In the genomic region with DNA sequence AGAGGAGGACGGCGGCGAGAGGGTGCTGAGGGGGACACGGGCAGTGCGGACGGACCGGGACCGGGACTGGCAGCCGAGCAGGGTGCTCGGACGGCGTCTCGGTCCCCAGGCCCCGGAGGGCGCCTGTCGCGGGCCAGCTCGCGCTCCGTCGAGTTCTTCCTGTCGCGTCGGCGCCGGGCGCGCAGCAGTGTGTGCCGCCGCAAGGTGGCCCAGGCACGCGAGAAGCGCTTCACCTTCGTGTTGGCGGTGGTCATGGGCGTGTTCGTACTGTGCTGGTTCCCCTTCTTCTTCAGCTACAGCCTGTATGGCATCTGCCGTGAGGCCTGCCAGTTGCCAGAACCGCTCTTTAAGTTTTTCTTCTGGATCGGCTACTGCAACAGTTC, we compare ENCODE assay signal across 10 mouse cellular contexts. TPM values are rescaled to one million over a fixed set of nuclear protein-coding genes. Genes with fewer than 3 reads are reported as not detected.
DNase-seq lines count a peak whose midpoint lies in the region; ATAC-seq and TF ChIP-seq lines count a peak whose summit lies in the region.
"Had no signal": no experiment of that assay in that cellular context is flagged by ENCODE, and none has a peak within 500 bp of the region (broad histone marks: within the 10 kb centered on the region; RNA-seq: fewer than 3 reads in every experiment).

No protein-coding gene starts in this region.

- DNase-seq in kidney, postnatal 10 days = peak; percentile 10
- no peak for DNase-seq in kidney, adult 18-20 months
- DNase-seq in yolk sac, embryonic 10.5 days (ENCODE audit: low spot score) = no peak
- DNase-seq in cerebellum, adult 8-10 months = no peak
- DNase-seq in gastrocnemius, postnatal 10 days = no peak
- DNase-seq: gastrocnemius, postnatal 25 days had no signal

- no peaks in the 10 kb centered on the region for H3K4me1 ChIP-seq in cortical plate, adult 2 months (ENCODE audit: control insufficient read depth, insufficient read depth, low read length)
- peaks cover 16% of the 10 kb centered on the region for H3K4me1 ChIP-seq in forebrain, embryonic 16.5 days (replicated peaks; ENCODE audit: control insufficient read depth, insufficient read depth, low read length)
- peaks cover 24% of the 10 kb centered on the region for H3K4me1 ChIP-seq in midbrain, embryonic 13.5 days (replicated peaks)

- 5% methylated on average over 36 of the region's 40 CpGs for WGBS in forebrain, embryonic 16.5 days
- WGBS in midbrain, embryonic 13.5 days = 3% methylated on average over 39 of the region's 40 CpGs

- H3K9ac ChIP-seq in forebrain, embryonic 16.5 days (replicated peaks; ENCODE audit: low read depth, low read length) = no peak overlapping the region
- no peak overlapping the region for H3K9ac ChIP-seq in midbrain, embryonic 13.5 days (replicated peaks)

- H3K4me2 ChIP-seq in forebrain, embryonic 16.5 days (ENCODE audit: low read length) = peak overlapping the region; percentile 73
- H3K4me2 ChIP-seq in midbrain, embryonic 13.5 days (replicated peaks) = peak overlapping the region; percentile 81

- TF ChIP-seq CTCF in cortical plate, adult 2 months (IDR thresholded peaks at IDR 0.05; ENCODE audit: extremely low read depth, insufficient read depth, low read length) = no peak

- H3K27ac ChIP-seq in cortical plate, adult 2 months (ENCODE audit: insufficient read depth, low read length) = no peak overlapping the region
- no peak overlapping the region for H3K27ac ChIP-seq in forebrain, embryonic 16.5 days (ENCODE audit: low read length)
- no peak overlapping the region for H3K27ac ChIP-seq in midbrain, embryonic 13.5 days
- H3K27ac ChIP-seq: macrophage had no signal

- peak overlapping the region; percentile 27; the same call in 1 of the 2 replicates for H3K4me3 ChIP-seq in cortical plate, adult 2 months (ENCODE audit: insufficient read depth, low read length)
- peak overlapping the region; percentile 57 for H3K4me3 ChIP-seq in forebrain, embryonic 16.5 days (replicated peaks; ENCODE audit: low read length)
- peak overlapping the region; percentile 50 for H3K4me3 ChIP-seq in midbrain, embryonic 13.5 days (replicated peaks)

- no peaks in the 10 kb centered on the region for H3K9me3 ChIP-seq in forebrain, embryonic 16.5 days (ENCODE audit: control insufficient read depth, low read length)
- no peaks in the 10 kb centered on the region for H3K9me3 ChIP-seq in midbrain, embryonic 13.5 days

- H3K36me3 ChIP-seq in forebrain, embryonic 16.5 days (ENCODE audit: control insufficient read depth, insufficient read depth) = no peaks in the 10 kb centered on the region
- H3K36me3 ChIP-seq in midbrain, embryonic 13.5 days = no peaks in the 10 kb centered on the region

- peaks cover 57% of the 10 kb centered on the region for H3K27me3 ChIP-seq in forebrain, embryonic 16.5 days (replicated peaks; ENCODE audit: control insufficient read depth, insufficient read depth, low read length)
- peaks cover 82% of the 10 kb centered on the region for H3K27me3 ChIP-seq in midbrain, embryonic 13.5 days

- peak; percentile 18 for ATAC-seq in forebrain, embryonic 16.5 days
- ATAC-seq in midbrain, embryonic 13.5 days = peak; percentile 32; the same call in 1 of the 2 replicates

- TF ChIP-seq POLR2A in cortical plate, adult 2 months (IDR thresholded peaks at IDR 0.05; ENCODE audit: extremely low read depth, insufficient read depth, low read length) = no peak

RNA-seq across cellular contexts. Expression of a gene that starts 2.7 kb away (rescaled TPM):
- polyA plus RNA-seq in cortical plate, adult 2 months (2012; rRNA removed) = 12.9 and 13.2 TPM in 2 replicates
- 0.65 and 0.71 TPM in 2 replicates for polyA plus RNA-seq in forebrain, embryonic 16.5 days (2015; fragmentation: Nextera tagmentation; extraction: Ambion mirVana)
- polyA plus RNA-seq in midbrain, embryonic 13.5 days (2015; fragmentation: Nextera tagmentation; extraction: Ambion mirVana) = 0.05 and 0.07 TPM in 2 replicates
- under 1 TPM; 0.14 to 0.18 TPM for total RNA-seq in gastrocnemius, postnatal 10 days (2021)
- polyA plus RNA-seq: macrophage had no signal
